14 mouse cellular contexts compared by ENCODE assay signal in genomic region chr7:79858956-79859630, GRCm38 (mm10). TPM values are rescaled to one million over a fixed set of nuclear protein-coding genes. Genes with fewer than 3 reads are reported as not detected.
DNase-seq lines count a peak whose midpoint lies in the region; ATAC-seq and TF ChIP-seq lines count a peak whose summit lies in the region.
"Had no signal": no experiment of that assay in that cellular context is flagged by ENCODE, and none has a peak within 500 bp of the region (broad histone marks: within the 10 kb centered on the region; RNA-seq: fewer than 3 reads in every experiment).

No protein-coding gene starts in this region.

- no peak for TF ChIP-seq POLR2A in kidney, adult 2 months (IDR thresholded peaks at IDR 0.05; ENCODE audit: low read depth, low read length)

- ATAC-seq in activated CD4-positive, CD25-positive, alpha-beta regulatory T cell, adult 4 months: no peak

- H3K27ac ChIP-seq in kidney, adult 2 months (ENCODE audit: insufficient read depth, low read depth, low read length): no peak overlapping the region
- H3K27ac ChIP-seq: midbrain, embryonic 10.5 days had no signal

- H3K4me1 ChIP-seq in kidney, adult 2 months (ENCODE audit: control insufficient read depth, insufficient read depth, low read length): no peaks in the 10 kb centered on the region

- no peak for TF ChIP-seq CTCF in kidney, adult 2 months (conservative IDR thresholded peaks at IDR 0.05; ENCODE audit: insufficient read depth, insufficient read length, low read depth, low read length)

- H3K36me3 ChIP-seq in kidney, adult 2 months (ENCODE audit: control insufficient read depth, insufficient read depth, low read length): no peaks in the 10 kb centered on the region
- H3K36me3 ChIP-seq: midbrain, embryonic 10.5 days had no signal

- intact Hi-C loops in heart, postnatal 10 days (cut with DNase I): loop anchor here (5.0 kb wide), 1 partner anchor 52 kb away; no protein-coding TSS in a partner anchor

- DNase-seq in adrenal gland, adult 2 months: peak; percentile 63
- DNase-seq in adrenal gland, postnatal 10 days: no peak
- DNase-seq in kidney, adult 2 months: peak; percentile 20
- DNase-seq in kidney, adult 9 months: no peak
- peak; percentile 34 to 45 for DNase-seq in heart, postnatal 10 days
- DNase-seq in frontal cortex, postnatal 14 days (ENCODE audit: low spot score in 2 of 2): no peak
- no peak for DNase-seq in ovary, adult 18-20 months (ENCODE audit: low spot score)
- DNase-seq: B cell, adult 2 months; cerebellum, postnatal 14 days; lung, adult 18-20 months; spleen, adult 18-20 months had no signal

- no peaks in the 10 kb centered on the region for H3K27me3 ChIP-seq in kidney, adult 2 months (replicated peaks; ENCODE audit: control insufficient read depth, insufficient read depth, low read length)

- no peak overlapping the region for H3K4me3 ChIP-seq in kidney, adult 2 months (ENCODE audit: insufficient read depth, low read depth, low read length)
- H3K4me3 ChIP-seq: midbrain, embryonic 10.5 days had no signal

- 66% methylated on average over 9 of the region's 9 CpGs for WGBS in kidney, adult 2 months

RNA-seq across cellular contexts. Expression of gene Anpep, which starts 1.8 kb away (rescaled TPM):
- 10 to 100 TPM in 1 of 2 experiments, 1 to 10 TPM in 1; 8.9 to 12.0 TPM for total RNA-seq in adrenal gland, adult 2 months (2021)
- polyA plus RNA-seq in adrenal gland, adult 2 months (2012; rRNA removed): 9.7 and 9.8 TPM in 2 replicates
- 10 to 100 TPM; 33.0 to 41.3 TPM for total RNA-seq in adrenal gland, postnatal 10 days (2021)
- 170 and 175 TPM in 2 replicates for polyA plus RNA-seq in kidney, adult 2 months (2012; rRNA removed)
- total RNA-seq in heart, postnatal 10 days (2021): 10 to 100 TPM; 26.6 to 29.3 TPM
- polyA plus RNA-seq in activated CD4-positive, CD25-positive, alpha-beta regulatory T cell, adult 4 months (2017; shearing (Covaris generic)): not detected

RNA-seq across cellular contexts. Expression of gene Mesp2, which starts 48.6 kb away (rescaled TPM):
- under 1 TPM; 0.43 to 0.93 TPM for total RNA-seq in adrenal gland, adult 2 months (2021)
- 0.88 and 0.95 TPM in 2 replicates for polyA plus RNA-seq in adrenal gland, adult 2 months (2012; rRNA removed)
- under 1 TPM; 0.39 to 0.79 TPM for total RNA-seq in adrenal gland, postnatal 10 days (2021)
- 0.28 and 0.35 TPM in 2 replicates for polyA plus RNA-seq in kidney, adult 2 months (2012; rRNA removed)
- under 1 TPM; 0.12 to 0.40 TPM for total RNA-seq in heart, postnatal 10 days (2021)
- polyA plus RNA-seq in activated CD4-positive, CD25-positive, alpha-beta regulatory T cell, adult 4 months (2017; shearing (Covaris generic)): not detected
- total RNA-seq: MEL had no signal

Comparison
In these comparisons a context has a peak if more than half of its experiments do, and no peak if none do; other contexts are left out.
1. DNase-seq: peak in adrenal gland, adult 2 months (single experiment), kidney, adult 2 months (single experiment) and heart, postnatal 10 days (2 of 2); none in adrenal gland, postnatal 10 days (single experiment), kidney, adult 9 months (single experiment), frontal cortex, postnatal 14 days (0 of 2) and ovary, adult 18-20 months (single experiment).